ENCODE assay signal across 1 mouse cellular context in the genomic region with DNA sequence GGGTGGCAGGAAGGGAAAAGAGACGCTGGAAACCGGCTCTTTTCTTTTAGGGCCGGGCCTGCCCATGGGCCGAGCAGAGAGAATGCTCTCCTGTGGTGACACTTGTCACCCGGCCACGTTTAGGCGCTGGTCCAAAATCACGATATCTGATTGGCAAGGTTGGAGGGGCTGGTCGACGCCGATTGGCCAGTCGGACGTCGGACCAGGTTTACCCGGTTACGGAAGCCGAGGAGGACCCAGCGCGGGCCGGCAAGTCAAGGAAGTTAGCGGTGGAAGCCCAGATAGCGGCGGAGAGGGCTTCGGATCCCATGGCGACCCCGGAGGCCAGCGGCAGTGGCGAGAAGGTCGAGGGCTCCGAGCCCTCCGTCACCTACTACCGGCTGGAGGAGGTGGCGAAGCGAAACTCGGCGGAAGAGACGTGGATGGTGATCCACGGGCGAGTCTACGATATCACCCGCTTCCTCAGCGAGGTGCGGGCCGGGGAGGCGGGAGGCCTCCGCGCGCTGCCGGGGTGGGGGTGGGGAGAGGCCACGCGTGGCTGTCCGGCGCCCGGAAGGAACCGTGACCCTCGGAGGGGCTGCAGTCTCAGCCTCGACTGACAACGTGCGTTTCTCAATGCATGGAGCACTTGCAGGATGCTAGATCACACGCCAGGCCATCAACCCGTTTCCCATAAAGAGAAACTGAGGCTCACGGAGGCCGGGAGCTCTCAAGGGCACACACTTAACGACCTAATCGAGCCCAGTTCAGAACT.
A peak's percentile ranks its signal among the peaks of the same experiment; 100 is the strongest.
TF ChIP-seq lines count a peak whose summit lies in the region.

A gene (plus strand): TSS at position 237 of the 754 bp plus-strand sequence.

TF ChIP-seq in CH12.LX, 34 proteins besides CTCF, POLR2A, EP300 and RAD21 (continued from another document):
- TF ChIP-seq E2F4 (IDR thresholded peaks at IDR 0.05; ENCODE audit: insufficient replicate concordance, low read depth, low read length) (peak; percentile 57; the same call in 1 of the 2 replicates), CHD1 (IDR thresholded peaks at IDR 0.05; ENCODE audit: low read depth, low read length) (no peak), SIN3A (IDR thresholded peaks at IDR 0.05; ENCODE audit: low read length) (0 out of 2 replicates have a peak, but pooled peaks have one; percentile 82), CHD2 (IDR thresholded peaks at IDR 0.05; ENCODE audit: low read length) (peak; percentile 64), KAT2A (IDR thresholded peaks at IDR 0.05; ENCODE audit: insufficient replicate concordance, low read length) (no peak), RCOR1 (conservative IDR thresholded peaks at IDR 0.05; ENCODE audit: low read depth, low read length) (no peak), MYC (IDR thresholded peaks at IDR 0.05; ENCODE audit: low read depth, low read length) (peak; percentile 36; the same call in 1 of the 2 replicates), ELF1 (IDR thresholded peaks at IDR 0.05; ENCODE audit: low read depth, low read length) (peak; percentile 90), TCF12 (IDR thresholded peaks at IDR 0.05; ENCODE audit: low read depth, low read length) (peak; percentile 76), MAFK (IDR thresholded peaks at IDR 0.05; ENCODE audit: insufficient replicate concordance, low read length) (no peak), ZKSCAN1 (IDR thresholded peaks at IDR 0.05; ENCODE audit: borderline replicate concordance, low read depth, low read length) (no peak), ZC3H11A (IDR thresholded peaks at IDR 0.05; ENCODE audit: low read depth, low read length) (no peak), JUN (IDR thresholded peaks at IDR 0.05; ENCODE audit: insufficient read depth, low read depth, low read length) (no peak), HCFC1 (IDR thresholded peaks at IDR 0.05; ENCODE audit: low read depth, low read length) (peak; percentile 79), JUND (conservative IDR thresholded peaks at IDR 0.05; ENCODE audit: low read depth, low read length) (no peak), TBP (conservative IDR thresholded peaks at IDR 0.05; ENCODE audit: low read depth, low read length) (peak; percentile 61), POLR2AphosphoS2 (IDR thresholded peaks at IDR 0.05; ENCODE audit: low read depth, low read length) (peak; percentile 58), MAX (IDR thresholded peaks at IDR 0.05; ENCODE audit: low read length) (peak; percentile 96), MEF2A (IDR thresholded peaks at IDR 0.05; ENCODE audit: borderline replicate concordance, low read depth, low read length) (peak; percentile 32; the same call in 1 of the 2 replicates), PAX5 (IDR thresholded peaks at IDR 0.05; ENCODE audit: low read length) (no peak), UBTF (IDR thresholded peaks at IDR 0.05; ENCODE audit: low read depth, low read length) (peak; percentile 70; the same call in 1 of the 2 replicates), MXI1 (IDR thresholded peaks at IDR 0.05; ENCODE audit: low read depth, low read length) (peak; percentile 85), GABPA (IDR thresholded peaks at IDR 0.05; ENCODE audit: insufficient replicate concordance, low read depth, low read length) (no peak), ETS1 (conservative IDR thresholded peaks at IDR 0.05; ENCODE audit: low read depth, low read length) (0 out of 2 replicates have a peak, but pooled peaks have one; percentile 14), ZNF384 (IDR thresholded peaks at IDR 0.05; ENCODE audit: low read depth, low read length) (no peak), USF2 (conservative IDR thresholded peaks at IDR 0.05; ENCODE audit: low read depth, low read length) (no peak), USF1 (IDR thresholded peaks at IDR 0.05; ENCODE audit: low read depth, low read length) (no peak), NRF1 (IDR thresholded peaks at IDR 0.05; ENCODE audit: low read depth, low read length) (peak; percentile 31; the same call in 1 of the 2 replicates), SMC3 (IDR thresholded peaks at IDR 0.05; ENCODE audit: low read depth, low read length) (no peak), NELFE (IDR thresholded peaks at IDR 0.05; ENCODE audit: low read depth, low read length) (peak; percentile 83), BHLHE40 (IDR thresholded peaks at IDR 0.05; ENCODE audit: low read depth, low read length) (peak; percentile 35; the same call in 1 of the 2 replicates)
TF ChIP-seq in CH12.LX: peak in this region for 19.
